Mouse (Mus musculus): ENCODE measurements around the gene Sned1.

Gene Sned1

GRCm38 (mm10) chr1:93326446-93326845 is 90.8 kb downstream of the Sned1 start:
- DNase-seq, result no peak

- no peak for DNase-seq
Measured at GRCm38 (mm10) chr1:93334621-93335020, 99.0 kb downstream of the Sned1 start.

- DNase-seq, result peak; percentile 94 to 96
Measured at GRCm38 (mm10) chr1:93342648-93343503, 107.2 kb downstream of the Sned1 start, which contains the start of the genes Ppp1r7 and Pask. Gene Ppp1r7, plus strand, starts transcription at chr1:93342854. Gene Pask, minus strand, starts transcription at chr1:93343482.

- peak; percentile 93 to 98 for DNase-seq
Measured at GRCm38 (mm10) chr1:93343504-93344047, 107.9 kb downstream of the Sned1 start.

GRCm38 (mm10) chr1:93347176-93347575 is 111.5 kb downstream of the Sned1 start:
- no peak for DNase-seq

GRCm38 (mm10) chr1:93349701-93350100 is 114.1 kb downstream of the Sned1 start:
- no peak for DNase-seq

Measured in cerebellum, adult 18-20 months (tissue).